Mouse (Mus musculus) 3134 (cell line): ENCODE results near the gene Idua.

Source experiments
- DNase-seq: peaks from one replicate; pipeline ENCODE4 v3.0.0-alpha.2; 2011; ENCODE audit warnings: low spot score; ENCODE audit not compliant: insufficient read length; ENCODE audit errors: extremely low read depth

Gene Idua

DNA sequence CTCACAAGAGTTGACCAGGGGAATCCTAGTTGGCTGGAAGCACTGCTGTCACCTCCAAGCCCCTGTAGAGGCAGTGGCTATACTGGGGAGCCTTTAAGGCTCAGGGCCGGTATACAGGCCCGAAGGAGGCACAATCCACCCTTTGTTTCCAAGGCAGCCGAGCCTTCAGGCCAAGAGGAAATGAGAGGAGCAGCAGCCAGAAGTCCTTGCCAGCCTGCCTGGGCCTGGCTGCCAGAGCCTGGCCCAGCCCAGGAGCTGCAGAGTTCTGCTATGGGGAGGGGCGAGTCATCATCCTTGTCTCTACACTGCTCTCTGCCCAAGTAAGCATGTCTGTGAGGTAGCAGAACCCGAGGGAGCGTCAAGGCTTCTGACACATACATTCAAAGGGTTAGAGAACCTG lies 54.0 kb downstream of the Idua start:
- DNase-seq, result peak; percentile 61

DNA sequence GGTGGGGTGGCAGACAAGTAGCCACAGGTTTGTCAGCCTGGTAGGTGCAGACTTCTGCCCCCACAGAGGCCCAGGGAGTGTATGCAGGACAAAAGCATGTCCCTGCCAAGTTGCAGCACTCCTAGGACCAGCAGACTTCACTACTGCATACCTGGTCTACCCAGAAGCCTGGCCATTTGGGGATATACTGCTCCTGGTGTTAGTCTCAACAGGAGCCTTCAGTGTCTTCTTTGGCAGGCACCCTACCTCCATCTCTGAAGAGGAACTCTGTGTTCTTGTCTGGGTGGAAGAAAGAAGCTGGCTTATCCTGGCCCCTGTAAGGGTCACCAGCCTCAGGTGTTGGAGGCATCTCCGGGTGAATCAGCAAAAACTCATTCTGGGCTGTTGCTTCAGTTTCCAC lies 55.8 kb downstream of the Idua start:
- no peak for DNase-seq

DNA sequence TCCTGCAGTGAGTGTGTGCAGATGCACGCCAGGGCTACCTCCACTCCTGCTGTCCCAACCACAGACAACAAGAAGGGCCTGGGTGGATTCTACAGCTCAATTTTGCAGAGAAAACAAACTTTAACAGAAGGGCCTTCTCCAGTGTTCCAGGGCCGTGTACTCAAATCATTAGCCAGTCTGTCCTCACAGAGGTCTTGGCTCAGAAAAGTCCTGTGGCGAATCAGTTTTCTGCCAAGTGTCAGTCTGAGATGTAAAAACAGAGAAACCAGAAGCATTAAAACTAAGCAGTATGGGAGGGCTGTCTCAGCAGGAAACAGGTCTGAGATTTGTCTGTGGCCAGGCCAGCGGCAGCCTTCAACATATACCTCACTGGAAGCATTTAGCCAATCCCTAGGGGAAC lies 57.9 kb downstream of the Idua start:
- no peak for DNase-seq

DNA sequence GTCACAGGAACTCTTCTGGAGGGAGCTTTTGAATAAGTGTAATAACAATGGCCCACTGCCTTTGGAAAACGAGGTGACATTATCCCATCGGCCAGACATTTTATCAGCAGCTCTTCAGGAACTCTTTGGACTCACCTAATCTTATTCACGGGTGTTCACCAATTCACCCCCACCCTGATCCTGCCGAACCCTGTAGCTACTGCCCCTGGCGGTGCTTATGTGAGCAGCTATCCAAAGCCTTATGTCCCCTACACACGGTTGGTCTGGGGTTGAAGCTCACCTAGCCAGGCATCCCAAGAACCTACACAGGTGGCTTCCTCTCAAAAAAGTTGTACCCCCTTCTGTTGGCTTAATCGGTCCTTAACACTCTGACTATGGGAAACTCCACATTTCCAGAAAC lies 59.6 kb downstream of the Idua start:
- no peak for DNase-seq

DNA sequence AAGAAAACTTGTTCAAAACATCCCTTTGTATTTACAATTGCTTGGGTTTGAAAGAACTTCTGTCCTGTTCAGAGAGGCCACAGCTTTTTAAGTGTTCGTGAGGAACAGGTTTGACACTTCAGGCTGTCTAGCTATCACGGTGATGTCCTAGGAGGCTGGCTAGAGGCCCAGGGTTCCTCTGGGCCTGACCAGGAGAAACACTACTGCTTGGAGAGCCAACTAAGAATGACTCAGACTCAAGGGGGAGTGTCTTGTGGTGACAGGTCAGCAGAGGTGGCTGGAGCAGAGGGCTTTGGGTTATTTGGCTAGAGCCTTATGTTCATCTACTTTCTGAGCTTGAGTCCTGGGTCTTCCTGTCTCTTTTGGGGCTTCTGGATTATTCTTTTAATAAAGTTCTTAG lies 63.9 kb downstream of the Idua start:
- DNase-seq, result peak; percentile 58

DNA sequence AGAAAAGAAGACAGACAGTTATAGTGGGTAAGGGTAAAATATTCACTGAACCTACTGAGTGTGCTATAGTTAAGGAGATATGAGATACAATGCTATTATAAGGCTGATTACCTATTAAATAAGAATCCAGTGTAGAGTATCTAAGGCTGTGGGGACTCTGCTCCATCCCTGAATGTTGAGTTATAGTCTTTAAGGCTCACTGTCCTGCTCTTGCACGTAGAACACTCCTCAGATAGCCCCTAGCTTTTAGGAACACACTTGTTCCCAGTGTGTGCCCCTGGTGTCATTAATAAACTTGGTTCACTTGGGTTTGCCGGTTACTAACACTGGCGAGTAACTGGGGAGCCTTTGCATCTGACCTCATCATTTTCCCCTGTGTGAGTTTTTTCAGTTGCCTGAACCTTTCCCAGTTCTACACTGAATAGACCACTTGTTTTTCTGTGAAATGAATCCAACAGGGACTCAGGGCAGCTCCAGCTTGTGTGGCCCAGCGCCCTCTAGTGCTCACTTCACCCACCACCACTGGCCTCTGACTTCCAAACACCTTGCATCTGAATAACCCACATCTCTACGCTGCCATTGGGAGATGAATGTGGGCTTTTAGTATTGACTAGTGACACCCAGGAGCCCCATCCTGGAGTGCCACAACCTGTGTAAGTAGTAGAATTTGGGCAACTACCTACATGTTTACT lies 66.6 kb downstream of the Idua start:
- peak; percentile 42 for DNase-seq

DNA sequence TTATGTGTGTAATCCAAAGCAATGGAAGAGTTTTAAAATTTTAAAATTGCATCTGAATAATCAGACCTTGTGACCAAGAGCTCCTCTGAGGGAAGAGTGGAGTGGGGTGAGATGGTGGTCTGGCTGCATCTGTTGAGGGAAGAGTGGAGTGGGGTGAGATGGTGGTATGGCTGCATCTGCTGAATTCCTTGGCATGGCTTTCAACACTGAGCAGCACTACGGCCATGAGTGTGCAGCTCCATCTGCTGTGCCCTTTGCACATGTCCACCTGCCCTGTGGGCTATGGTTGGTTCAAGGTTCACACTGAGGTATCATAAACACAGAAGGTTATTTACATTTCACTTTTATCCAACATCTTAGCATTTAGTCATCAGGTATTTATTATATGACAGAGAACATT lies 67.3 kb downstream of the Idua start:
- DNase-seq, result no peak
